Comparison of ENCODE assay signal across 8 mouse cellular contexts in genomic region chr5:53588421-53589171, GRCm38 (mm10).
A peak's percentile ranks its signal among the peaks of the same experiment; 100 is the strongest.
DNase-seq lines count a peak whose midpoint lies in the region; ATAC-seq and TF ChIP-seq lines count a peak whose summit lies in the region.

No protein-coding gene starts in this region.

- TF ChIP-seq CTCF in cortical plate, adult 2 months (IDR thresholded peaks at IDR 0.05; ENCODE audit: extremely low read depth, insufficient read depth, low read length): no peak
- no peak for TF ChIP-seq CTCF in heart, postnatal 0 days (IDR thresholded peaks at IDR 0.05; ENCODE audit: low read depth)

- H3K27ac ChIP-seq in cortical plate, adult 2 months (ENCODE audit: insufficient read depth, low read length): no peak overlapping the region
- peak overlapping the region; percentile 98 for H3K27ac ChIP-seq in heart, postnatal 0 days (ENCODE audit: low read depth)
- peak overlapping the region; percentile 70 for H3K27ac ChIP-seq in liver, embryonic 13.5 days

- H3K27me3 ChIP-seq in heart, postnatal 0 days (ENCODE audit: control insufficient read depth, insufficient read depth, low read length): no peaks in the 10 kb centered on the region
- no peaks in the 10 kb centered on the region for H3K27me3 ChIP-seq in liver, embryonic 13.5 days

- 0 out of 2 replicates have a peak, but pooled peaks have one; percentile 16 for TF ChIP-seq POLR2A in cortical plate, adult 2 months (IDR thresholded peaks at IDR 0.05; ENCODE audit: extremely low read depth, insufficient read depth, low read length)

- H3K4me1 ChIP-seq in cortical plate, adult 2 months (ENCODE audit: control insufficient read depth, insufficient read depth, low read length): peaks cover 3% of the 10 kb centered on the region; the same call in 1 of the 2 replicates
- peaks cover 10% of the 10 kb centered on the region; the same call in 1 of the 2 replicates for H3K4me1 ChIP-seq in heart, postnatal 0 days (ENCODE audit: control insufficient read depth, insufficient read depth)
- H3K4me1 ChIP-seq in liver, embryonic 13.5 days (replicated peaks): peaks cover 24% of the 10 kb centered on the region

- peak overlapping the region; percentile 99 for H3K4me2 ChIP-seq in heart, postnatal 0 days (ENCODE audit: low read depth, low read length)
- H3K4me2 ChIP-seq in liver, embryonic 13.5 days: peak overlapping the region; percentile 96

- no peaks in the 10 kb centered on the region for H3K9me3 ChIP-seq in heart, postnatal 0 days (replicated peaks; ENCODE audit: control insufficient read depth, low read length)
- no peaks in the 10 kb centered on the region for H3K9me3 ChIP-seq in liver, embryonic 13.5 days (replicated peaks)

- peak; percentile 30 for DNase-seq in layer of hippocampus, adult 9-10 months (ENCODE audit: low spot score)
- DNase-seq in layer of hippocampus, adult 8-10 months (ENCODE audit: low spot score in 2 of 2): no peak
- peak; percentile 83 for DNase-seq in MN1 (ENCODE audit: low spot score)
- DNase-seq in heart, postnatal 0 days (ENCODE audit: low spot score): peak; percentile 70
- DNase-seq in liver, embryonic 13.5 days: peak; percentile 4
- DNase-seq in natural killer cell, adult 2 months (ENCODE audit: low spot score in 2 of 2): peak; percentile 89 to 90
- no peak for DNase-seq in urinary bladder, postnatal 4 days (ENCODE audit: low spot score in 2 of 2)

- H3K9ac ChIP-seq in heart, postnatal 0 days (replicated peaks; ENCODE audit: low read depth, low read length): peak overlapping the region; percentile 96
- H3K9ac ChIP-seq in liver, embryonic 13.5 days: peak overlapping the region; percentile 89

- WGBS in heart, postnatal 0 days: 3% methylated on average over 24 of the region's 34 CpGs
- under 1% methylated on average over 34 of the region's 34 CpGs for WGBS in liver, embryonic 13.5 days (ENCODE audit: insufficient replicate concordance)

- peak overlapping the region; percentile 69 for H3K4me3 ChIP-seq in cortical plate, adult 2 months (ENCODE audit: insufficient read depth, low read length)
- peak overlapping the region; percentile 89 for H3K4me3 ChIP-seq in heart, postnatal 0 days (ENCODE audit: low read depth, low read length)
- peak overlapping the region; percentile 90 for H3K4me3 ChIP-seq in liver, embryonic 13.5 days (replicated peaks)

- TF ChIP-seq EP300 in heart, postnatal 0 days (IDR thresholded peaks at IDR 0.05; ENCODE audit: low read depth): no peak

- peak; percentile 22 for ATAC-seq in heart, postnatal 0 days (ENCODE audit: insufficient read depth, low read depth)
- ATAC-seq in liver, embryonic 13.5 days (ENCODE audit: low read depth): no peak

- H3K36me3 ChIP-seq in heart, postnatal 0 days (replicated peaks; ENCODE audit: control insufficient read depth, insufficient read depth, low read length): no peaks in the 10 kb centered on the region
- H3K36me3 ChIP-seq in liver, embryonic 13.5 days: no peaks in the 10 kb centered on the region

Comparison
In these comparisons a context has a peak if more than half of its experiments do, and no peak if none do; other contexts are left out.
1. DNase-seq: peak in layer of hippocampus, adult 9-10 months (single experiment), MN1 (single experiment), heart, postnatal 0 days (single experiment), liver, embryonic 13.5 days (single experiment) and natural killer cell, adult 2 months (2 of 2); none in layer of hippocampus, adult 8-10 months (0 of 2) and urinary bladder, postnatal 4 days (0 of 2).
2. Peak in every context shown above with its lines, with median percentiles within 50 percentile points of each other: H3K4me3 ChIP-seq.